Mouse (Mus musculus) granulocyte monocyte progenitor cell, adult 5-6 weeks (primary cell): ENCODE results near the gene Fam208a. TPM values are rescaled to one million over a fixed set of nuclear protein-coding genes. Genes with fewer than 3 reads are reported as not detected.
A peak's percentile ranks its signal among the peaks of the same experiment; 100 is the strongest.

ENCODE experiments used
- ATAC-seq: replicated peaks from 2 replicates; pipeline ENCODE4 v1.8.0; 2016; ENCODE audit warnings: mild to moderate bottlenecking, moderate TSS enrichment, inconsistent platforms; ENCODE audit not compliant: poor library complexity, severe bottlenecking
- total RNA-seq, 2 experiments: library from RNA; stranded (forward) in 1 of 2; stranded (reverse) in 1 of 2; fragments of 200-712, 200-1000 nt in 1 of 2; fragments of >200 nt in 1 of 2; fragmentation: Nextera tagmentation in 1 of 2; gene quantifications; 2 replicates each; pipeline ENCODE4 v1.2.3; 2014 to 2017

Fam208a gene
- total RNA-seq, 2 experiments from 2014 or later, result 22.1 to 28.4 TPM

GRCm38 (mm10) chr14:27412699-27413098 lies 15.9 kb upstream of the Fam208a start:
- peak; percentile 85 for ATAC-seq

DNA sequence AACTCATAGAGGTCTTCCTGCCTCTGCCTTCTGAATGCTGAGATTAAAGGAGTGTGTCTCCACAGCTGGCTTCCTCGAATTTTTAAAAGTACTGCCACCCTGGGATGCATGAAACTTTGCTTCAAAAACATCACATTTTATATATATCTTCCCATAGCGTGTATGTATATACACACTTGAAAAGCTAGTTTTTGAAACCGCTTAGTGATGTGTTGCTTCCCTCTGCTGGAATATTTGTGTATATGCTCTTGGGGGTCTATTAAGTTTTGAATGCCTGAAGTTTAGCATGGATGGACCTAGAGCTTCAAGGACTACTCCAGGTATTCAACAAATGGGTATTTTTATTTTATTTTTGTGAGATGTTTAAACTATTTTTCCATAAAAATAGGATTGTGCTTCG lies 14.7 kb upstream of the Fam208a start:
- ATAC-seq, result peak; percentile 84

GRCm38 (mm10) chr14:27420816-27421215 lies 7.8 kb upstream of the Fam208a start:
- ATAC-seq, result no peak

- ATAC-seq, result no peak
Measured at GRCm38 (mm10) chr14:27422301-27422700, 6.3 kb upstream of the Fam208a start.

GRCm38 (mm10) chr14:27428973-27429711 lies 508 bp downstream of the Fam208a start:
- ATAC-seq, result peak; percentile 72

GRCm38 (mm10) chr14:27430280-27430679 lies 1.6 kb downstream of the Fam208a start:
- no peak for ATAC-seq

- ATAC-seq, result no peak
Measured at GRCm38 (mm10) chr14:27432064-27432463, 3.4 kb downstream of the Fam208a start.

- no peak for ATAC-seq
Measured at GRCm38 (mm10) chr14:27436116-27436515, 7.5 kb downstream of the Fam208a start.

DNA sequence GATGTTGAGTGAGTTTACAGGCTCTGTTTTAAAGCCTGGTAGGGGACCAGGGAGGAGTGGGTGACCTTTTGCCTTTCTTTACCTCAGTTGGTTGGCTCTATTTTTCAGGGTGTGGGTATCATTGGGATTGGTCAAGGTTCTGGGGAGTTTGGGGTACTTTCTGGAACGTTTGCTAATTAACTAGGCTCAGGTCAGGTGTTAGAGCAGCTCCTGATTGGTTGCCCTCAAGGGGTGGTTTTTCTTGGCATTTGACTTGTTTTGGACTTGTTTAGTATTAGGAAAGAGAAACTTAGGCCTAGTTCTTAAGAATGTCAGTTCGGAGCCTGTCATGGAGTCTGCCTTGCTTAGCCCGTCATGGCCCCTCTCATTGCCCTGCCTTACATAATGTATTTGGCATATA lies 8.2 kb downstream of the Fam208a start:
- ATAC-seq, result no peak

DNA sequence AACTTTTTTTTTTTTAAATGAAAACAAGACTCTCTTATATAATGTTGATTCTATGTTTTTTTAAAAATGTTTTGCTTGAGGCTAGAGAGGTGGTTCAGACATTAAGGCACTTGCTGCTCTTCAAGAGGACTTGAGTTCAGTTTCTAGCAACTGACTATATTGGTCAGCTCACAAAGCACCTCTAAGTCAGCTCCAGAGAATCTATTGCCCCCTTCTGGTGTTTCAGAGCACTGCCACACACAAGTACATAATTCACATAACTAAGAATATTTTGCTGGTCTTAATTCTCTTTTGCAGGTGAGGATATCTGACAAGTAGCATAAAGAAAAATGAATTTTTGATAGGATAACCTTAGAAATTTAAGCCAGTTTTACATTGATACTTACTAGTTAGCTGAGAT lies 12.3 kb downstream of the Fam208a start:
- peak; percentile 50 for ATAC-seq

DNA sequence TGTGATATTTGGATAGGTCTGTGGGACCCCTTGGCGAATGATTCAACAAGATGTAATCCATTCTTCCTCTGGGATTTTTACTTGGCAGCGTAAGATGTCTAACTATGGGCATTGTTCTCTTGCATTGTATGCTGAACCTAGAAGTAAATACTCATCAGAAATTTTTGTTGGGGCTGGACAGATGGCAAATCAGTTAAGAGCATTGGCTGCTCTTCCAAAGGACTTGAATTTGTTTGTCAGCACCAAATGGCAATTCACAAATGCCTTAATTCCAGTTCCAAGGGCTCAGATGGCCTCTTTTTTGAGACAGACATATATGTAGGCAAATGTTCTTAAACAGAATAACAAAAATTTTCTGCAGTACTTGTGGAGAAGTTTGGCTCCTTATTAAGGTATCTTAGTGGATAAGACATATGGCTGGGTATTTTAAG lies 16.2 kb downstream of the Fam208a start:
- ATAC-seq, result no peak

DNA sequence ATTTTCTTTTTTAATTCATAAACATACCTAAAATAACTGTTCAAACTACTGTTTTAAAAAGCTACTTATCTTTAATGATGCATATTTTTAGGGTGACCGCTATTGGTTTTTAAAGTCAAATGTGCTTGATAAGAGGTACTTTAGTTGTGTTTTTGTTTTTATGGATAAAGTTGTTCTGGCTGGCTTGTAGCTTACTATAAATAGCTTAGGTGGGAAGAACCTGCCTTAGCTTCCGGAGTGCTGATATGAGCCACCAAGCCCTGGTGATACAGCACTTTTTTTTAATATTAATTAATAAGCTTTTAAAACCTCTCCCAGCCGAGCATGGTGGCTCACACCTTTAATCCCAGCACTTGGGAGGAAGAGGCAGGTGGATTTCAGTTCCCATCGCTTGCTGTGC lies 18.3 kb downstream of the Fam208a start:
- ATAC-seq, result no peak

DNA sequence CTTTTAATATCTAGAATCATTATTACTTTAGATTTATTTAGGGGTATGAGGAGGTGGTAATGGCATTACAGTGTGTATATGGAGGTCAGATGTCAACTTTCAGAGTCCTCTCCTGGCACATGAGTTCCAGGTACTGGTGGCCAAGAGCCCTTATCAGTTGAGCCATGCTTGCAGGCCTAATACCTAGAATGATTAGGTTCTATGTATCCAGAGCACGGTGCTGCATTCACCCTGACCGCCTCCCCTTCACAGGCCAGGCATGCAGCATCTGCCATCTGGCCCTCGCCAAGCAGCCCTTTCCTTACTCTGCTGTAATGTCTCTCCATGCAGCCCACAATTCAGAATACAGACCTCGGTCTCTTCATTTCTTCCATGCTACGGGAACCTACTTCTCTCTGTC lies 62.8 kb downstream of the Fam208a start:
- ATAC-seq, result no peak

DNA sequence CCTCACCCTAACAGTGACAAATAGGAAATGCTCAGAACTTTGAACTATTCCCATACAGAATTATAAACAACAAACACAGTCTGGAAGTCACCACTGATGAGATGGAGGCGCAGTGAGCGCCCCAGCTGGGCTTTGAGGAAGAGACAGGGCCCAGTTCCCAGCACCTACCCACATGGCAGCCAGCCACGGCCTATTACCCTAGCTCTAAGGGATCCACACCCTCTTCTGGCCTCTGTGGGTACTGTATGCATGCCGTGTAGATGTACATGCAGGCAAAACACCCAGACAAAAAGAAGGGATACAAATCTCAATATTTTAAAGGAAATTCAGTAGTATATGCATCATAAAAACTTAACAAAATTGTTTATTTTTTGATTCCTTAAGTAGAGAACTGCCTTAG lies 64.9 kb downstream of the Fam208a start:
- no peak for ATAC-seq

GRCm38 (mm10) chr14:27501096-27501495 lies 72.5 kb downstream of the Fam208a start:
- no peak for ATAC-seq

GRCm38 (mm10) chr14:27507894-27508643 lies 79.4 kb downstream of the Fam208a start, which contains the start of gene Ccdc66:
Gene Ccdc66, minus strand, starts transcription at chr14:27508460.
- peak; percentile 100 for ATAC-seq

DNA sequence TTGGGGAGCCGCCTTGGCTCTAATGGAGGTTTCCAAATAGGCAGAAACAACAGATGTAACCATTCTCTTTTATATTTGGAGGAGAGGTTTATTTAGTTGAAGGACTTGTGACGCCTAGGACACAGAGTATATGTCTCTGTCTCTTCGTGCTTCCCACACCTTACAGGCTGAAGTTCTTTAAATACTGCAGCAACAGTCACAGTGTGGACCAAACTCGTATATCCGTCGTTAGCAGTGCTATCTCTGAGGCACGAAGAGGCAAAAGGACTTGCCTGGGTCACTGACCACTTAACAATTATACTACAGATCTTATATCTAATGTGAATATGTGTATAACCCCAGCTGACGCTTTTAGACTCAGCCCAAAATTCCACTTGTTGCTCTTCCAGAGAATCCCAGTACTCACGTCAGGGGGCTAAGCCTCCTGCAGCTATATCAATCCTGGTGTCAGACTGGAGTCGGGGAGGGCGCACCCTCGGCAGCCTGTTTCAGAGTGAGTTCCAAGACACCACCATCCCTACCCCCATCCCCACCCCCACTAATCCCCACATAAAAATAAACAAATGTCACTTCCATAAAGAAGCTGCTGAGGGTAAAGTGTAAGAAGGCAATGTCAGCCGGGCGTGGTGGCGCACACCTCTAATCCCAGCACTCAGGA lies 80.1 kb downstream of the Fam208a start:
- no peak for ATAC-seq

GRCm38 (mm10) chr14:27524541-27524940 lies 95.9 kb downstream of the Fam208a start:
- ATAC-seq, result no peak
